Mouse (Mus musculus): ENCODE results near the gene Chrm3.

Chrm3 gene

DNA sequence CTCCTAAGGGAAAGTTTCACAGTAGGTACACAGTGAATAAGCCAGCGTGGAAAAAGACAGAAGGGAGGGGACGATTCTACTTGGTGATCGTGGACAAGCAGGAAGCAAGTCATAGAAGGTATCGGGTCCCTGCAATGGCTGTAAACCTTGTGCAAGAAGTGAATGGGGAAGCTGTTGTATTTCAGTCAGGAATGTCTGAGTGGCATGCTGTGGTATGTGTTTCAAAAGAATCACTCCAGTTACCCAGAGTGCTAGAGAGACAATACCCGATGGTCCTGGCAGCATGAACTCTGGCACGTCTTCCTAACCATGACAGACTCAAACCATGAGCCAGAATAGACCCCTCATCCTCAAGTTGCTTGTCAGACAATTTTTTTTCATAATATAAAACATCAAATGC lies 375.0 kb downstream of the Chrm3 start:
- DNase-seq (ENCODE audit: low spot score), result no peak

DNA sequence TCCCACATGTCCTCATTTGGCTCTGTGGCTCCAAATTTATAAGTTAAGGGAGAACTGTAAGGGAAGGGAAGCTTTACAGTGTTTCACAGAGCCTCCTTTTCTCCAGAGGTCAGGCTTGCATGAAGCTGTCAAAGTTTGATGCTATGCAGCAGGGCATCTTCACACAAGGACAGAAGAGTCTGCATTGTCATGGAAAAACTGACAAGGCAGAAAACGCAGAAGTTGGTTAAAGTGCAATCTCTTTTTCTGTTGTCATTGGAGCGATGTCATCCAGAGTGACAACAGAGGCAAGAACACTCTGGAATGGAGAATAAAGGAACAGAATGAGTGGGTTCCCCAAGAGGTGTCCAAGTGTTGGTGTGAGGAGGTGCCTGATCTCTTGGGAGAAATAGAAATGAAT lies 377.4 kb downstream of the Chrm3 start:
- no peak for DNase-seq (ENCODE audit: low spot score)

DNA sequence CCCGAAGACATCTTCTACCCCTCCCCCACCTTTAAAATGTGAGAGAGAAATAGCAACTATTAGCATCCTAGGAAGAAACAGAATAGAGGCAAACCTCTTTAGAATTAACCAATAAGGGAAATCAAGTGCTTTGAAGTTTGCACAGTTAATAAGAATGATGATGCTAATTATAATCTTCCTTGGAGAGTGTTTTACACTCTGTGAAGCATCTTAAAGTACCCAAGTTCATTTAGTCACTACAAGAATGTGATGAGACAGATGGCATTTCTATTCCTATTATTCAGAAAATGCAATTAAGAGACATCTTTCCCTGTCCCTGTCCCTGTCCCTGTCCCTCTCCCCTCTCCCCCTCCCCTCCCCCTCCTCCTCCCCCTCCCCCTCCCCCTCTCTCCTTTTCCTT lies 382.9 kb downstream of the Chrm3 start:
- DNase-seq (ENCODE audit: low spot score), result no peak

DNA sequence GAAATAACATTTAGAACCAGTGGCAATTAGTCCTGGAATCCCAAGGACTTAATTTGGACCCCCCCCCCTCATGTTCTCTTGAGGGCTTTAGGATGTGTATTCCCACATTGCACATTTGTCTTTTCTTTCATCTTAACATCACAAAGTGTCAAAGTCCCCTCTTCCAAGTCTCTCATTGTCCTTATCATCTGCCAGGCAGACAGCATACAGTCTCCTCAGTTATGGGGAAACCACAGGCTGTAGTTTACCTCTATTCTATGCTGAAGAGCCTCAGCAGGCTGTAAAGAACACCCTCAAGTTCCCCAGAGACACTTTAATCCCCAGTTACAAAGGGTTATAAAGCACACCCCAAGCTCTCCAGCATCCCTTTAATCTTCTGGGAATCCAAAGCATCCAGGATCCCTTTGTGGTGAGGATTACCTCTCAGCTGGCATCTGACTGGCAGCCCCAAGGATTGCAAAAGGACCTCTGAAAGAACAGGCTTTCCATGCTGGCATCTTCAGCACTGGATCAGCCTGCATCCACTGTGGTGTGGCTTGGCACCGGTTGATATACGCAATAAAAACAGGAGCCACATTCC lies 386.8 kb downstream of the Chrm3 start:
- DNase-seq (ENCODE audit: low spot score), result no peak

DNA sequence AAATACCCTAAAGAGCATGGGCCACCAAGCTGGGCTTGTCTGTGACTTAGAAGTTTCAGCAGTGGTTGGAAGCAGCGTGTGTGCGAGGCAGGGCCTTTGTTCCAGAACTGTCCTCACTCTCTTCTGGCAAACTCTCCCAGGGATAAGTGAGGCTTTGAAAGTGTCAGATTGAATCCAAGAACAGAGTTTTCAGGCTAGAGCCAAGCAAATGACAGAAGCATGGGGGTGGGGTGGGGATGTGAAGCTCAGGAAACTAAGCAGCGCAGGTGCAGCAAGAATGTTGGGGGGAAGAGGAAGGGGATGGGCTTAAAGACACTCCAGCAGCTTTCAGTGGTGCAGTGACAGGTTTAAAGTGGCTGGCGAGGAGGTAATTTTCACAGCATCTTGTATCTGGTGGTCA lies 388.8 kb downstream of the Chrm3 start:
- no peak for DNase-seq (ENCODE audit: low spot score)

DNA sequence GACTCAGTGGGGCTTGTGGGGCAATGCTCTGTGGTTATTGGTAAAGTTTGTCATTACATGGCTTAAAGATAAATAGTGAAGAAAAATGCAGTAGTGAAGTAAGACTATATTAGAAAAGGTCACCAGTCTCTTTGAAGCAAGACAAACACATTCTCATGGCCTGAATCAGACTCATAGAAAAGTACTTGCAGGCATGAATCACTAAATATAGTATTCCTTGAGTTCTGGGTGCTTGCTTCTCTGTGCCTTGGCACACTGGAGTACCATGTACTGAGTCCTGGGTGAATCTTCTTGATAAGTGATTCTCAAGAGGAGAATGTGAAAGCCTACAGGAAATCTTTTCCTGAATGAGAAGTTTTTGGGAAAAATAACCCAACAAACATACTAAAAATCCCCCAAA lies 408.0 kb downstream of the Chrm3 start:
- DNase-seq (ENCODE audit: low spot score), result no peak

DNA sequence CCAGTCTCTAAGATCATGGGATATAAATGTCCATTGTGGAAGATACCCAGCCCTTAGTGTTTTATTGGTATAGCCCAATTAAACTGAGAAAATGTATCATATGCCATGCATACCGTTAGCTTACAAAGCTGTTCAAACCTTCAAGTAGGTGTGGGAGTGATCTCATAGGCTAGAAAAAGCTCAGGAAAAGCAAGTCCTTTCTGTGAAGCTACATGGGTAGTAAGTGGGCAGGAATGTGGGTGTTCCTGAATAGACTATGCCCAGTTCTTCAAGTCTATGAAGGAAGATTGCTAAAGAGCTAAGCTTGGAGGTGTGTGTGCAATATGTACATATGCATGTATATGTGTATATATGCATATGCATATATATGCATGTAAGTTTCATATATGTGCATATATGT lies 409.3 kb downstream of the Chrm3 start:
- DNase-seq (ENCODE audit: low spot score), result no peak

DNA sequence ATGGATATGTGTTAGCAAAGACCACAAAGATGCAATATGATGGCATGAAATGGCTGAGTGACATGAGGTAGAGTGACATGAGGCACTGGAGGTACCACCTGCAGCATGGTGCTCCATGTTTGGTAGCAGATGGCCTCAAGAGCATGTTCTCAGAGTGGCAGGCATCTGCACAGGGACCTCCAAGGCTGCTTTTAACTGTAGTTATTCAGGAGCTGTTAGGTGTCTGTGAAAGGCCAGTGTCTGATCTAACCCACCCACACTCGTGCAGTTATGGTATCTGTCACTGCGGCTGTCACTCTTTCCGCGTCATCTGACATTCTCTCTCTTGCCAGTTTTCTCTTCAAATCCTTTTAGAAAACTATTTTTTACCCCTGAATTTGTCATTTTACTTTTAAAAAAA lies 411.6 kb downstream of the Chrm3 start:
- no peak for DNase-seq (ENCODE audit: low spot score)

DNA sequence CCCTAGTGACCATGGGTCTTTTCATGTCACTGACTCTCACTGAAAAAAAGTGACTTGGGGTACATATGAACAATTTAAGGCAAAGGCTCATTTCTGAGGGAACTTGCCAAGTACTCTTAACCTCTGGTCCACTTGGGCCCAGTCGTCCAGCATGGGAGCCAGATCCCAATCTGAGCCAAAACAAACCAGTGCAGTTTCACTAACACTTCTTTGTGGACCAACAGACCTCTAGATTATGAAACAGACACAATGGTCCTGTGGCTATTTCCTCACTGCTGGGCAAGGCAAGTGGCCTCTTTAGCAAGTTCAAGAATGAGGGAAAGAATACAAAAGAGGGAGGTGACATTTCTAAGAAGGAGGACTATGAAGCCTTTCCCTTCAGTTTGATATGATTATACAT lies 420.5 kb downstream of the Chrm3 start:
- no peak for DNase-seq (ENCODE audit: low spot score)

DNA sequence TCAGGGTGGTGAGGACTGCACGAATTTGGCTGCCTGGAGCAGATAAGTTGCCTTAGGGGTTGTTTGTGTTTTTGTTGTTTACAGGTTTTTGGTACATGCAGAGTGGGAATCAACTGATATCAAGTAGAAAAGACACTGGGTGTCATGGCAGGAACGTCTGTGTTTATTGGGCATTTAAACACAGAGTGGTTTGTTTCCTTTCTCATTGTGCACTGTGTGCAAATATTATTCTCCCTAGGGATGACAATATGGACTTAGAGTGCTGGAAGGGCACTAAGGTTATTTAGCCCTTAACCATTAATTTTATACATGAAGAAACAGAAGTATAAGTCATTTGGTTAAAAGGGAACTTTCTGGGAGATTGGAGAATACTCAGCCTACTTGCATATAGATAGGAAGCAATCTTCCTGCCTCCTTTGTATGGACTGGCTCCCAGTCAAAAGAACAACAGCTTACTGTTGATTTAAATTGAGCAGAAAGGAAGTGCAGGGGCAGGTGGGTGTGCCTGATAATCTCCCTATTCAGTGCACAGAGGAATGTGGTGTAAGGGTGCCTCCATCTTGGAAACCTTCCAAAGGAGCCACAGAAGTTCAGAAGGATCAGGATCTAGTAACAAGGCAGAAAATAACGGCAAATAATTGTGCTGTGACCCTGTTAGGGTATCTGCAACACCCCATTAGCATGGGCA lies 421.7 kb downstream of the Chrm3 start:
- no peak for DNase-seq (ENCODE audit: low spot score)

DNA sequence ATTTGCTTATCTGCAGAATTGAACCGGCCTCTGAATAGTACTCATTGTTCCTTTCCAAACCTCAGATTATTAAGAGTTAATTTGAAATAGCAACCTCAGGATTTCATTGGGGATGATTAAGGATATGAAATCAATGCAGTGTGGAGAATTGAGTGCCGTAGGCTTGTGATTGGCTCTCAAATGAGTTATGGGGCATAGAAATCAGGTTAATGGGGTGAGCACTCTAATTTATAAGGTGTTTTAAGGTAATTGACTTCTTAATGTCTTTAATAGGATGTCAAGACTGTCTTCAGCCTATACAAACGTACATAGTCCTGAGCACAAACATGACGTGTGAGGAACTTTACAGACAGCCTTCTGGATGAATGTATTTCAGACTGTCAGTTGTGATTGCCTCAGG lies 427.9 kb downstream of the Chrm3 start:
- no peak for DNase-seq (ENCODE audit: low spot score)

DNA sequence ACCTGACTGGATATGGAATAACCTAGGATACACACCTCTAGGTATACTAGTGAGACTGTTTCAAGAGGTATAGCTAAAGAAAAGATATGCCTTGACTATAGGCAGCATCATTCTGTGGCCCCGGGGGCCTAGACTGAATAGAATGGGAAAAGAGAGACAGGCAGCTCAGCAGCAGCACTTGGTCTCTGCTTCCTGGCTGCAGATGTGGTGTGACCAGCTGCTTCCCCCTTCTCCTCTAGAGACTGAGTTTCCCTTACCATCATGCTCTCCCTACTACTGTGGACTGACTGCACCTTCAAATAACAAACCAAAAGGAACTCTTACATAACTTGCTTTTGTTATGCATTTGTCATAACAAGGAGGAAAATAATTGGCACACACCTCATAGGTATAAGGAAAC lies 430.0 kb downstream of the Chrm3 start:
- no peak for DNase-seq (ENCODE audit: low spot score)

DNA sequence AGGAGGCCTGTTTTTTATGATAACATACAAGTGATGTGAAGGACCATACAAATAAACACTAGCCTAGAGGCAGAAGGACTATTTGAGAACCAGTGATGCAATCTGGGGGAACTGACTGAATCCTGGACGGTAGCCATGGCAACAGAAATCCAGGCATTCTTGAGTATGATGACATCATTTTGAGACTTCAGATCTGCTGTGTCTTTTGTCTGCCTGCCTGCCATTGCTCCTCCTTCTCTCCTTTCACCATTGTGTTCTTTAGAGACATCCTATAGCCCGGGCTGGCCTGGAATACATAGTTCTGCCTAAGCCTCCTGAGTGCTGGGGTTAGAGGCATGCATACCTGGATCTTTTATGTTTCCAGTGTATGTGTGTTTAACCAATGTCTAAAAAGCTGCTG lies 430.7 kb downstream of the Chrm3 start:
- DNase-seq (ENCODE audit: low spot score), result no peak

DNA sequence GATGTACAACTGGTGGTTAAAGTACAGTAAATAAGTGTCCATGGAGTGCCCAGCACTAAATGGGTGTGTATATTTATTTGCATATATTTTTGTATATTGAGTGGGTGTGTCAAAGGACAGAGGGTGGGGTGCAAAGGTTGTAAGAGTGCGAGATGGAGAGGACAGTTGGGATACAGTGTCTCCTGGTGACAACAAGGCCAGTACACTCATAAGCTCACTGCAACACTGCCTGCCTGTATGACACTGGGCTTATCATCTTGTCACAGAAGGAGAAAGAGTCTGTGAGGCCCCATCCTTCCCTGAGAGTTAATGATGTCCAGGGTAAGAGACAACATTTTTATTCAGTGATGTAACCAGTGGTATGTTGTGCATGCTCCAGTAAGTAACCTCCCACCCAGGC lies 439.5 kb downstream of the Chrm3 start:
- DNase-seq (ENCODE audit: low spot score), result no peak

DNA sequence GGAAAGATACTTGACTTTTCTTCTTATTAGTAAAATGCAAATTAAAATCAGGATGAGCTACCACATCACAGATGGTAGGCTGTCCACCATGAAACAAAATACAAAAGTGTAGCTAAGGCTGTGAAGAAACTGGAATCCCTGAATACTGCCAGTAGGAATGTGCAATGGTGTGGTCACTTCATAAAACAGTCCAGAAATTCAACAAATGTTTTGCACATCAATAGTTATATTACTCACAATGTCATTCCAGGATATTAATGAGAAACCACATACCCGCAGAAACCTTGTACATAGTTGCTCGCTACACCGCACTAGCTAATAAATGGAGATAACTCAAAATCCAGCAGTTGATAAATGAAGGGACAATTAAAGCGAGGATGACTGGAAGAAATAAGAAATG lies 447.9 kb downstream of the Chrm3 start:
- no peak for DNase-seq (ENCODE audit: low spot score)

DNA sequence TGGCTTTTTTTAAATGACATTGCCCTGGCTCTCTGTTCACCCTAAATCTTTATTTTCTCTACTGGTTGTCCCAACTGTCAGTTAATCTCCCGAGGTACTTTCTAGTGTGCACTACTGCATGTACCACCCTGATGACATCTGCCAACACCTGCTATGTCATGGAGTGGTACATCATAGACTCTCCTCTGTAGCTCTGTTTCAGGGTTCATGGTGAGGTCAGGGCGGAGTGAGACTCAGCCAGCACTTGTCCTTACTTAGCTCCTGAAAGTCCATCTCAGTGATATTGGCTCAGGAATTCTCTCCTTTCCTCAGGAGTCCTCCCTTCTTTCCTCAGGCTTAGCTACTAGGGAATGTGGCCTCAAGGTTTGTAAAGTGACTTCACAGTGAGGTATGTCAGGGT lies 451.9 kb downstream of the Chrm3 start:
- DNase-seq (ENCODE audit: low spot score), result no peak

DNA sequence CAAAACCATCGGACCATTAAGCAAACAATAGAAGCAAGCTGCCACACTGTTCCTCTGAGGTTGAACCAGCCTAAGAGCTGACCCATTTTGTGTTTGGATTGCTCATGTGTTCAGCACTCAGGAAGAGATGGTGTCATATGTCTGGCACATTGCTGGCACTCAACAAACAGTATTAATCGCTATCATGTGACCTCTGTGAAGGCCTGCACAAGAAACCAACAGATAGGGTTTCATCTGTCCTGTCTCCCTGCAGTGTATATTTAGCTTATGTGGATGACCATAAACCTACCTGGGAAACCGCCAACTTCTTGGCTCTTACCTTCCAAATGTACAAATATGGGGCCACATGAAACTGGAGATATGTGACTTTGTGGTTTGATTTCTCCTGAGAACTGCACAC lies 453.4 kb downstream of the Chrm3 start:
- DNase-seq (ENCODE audit: low spot score), result no peak

DNA sequence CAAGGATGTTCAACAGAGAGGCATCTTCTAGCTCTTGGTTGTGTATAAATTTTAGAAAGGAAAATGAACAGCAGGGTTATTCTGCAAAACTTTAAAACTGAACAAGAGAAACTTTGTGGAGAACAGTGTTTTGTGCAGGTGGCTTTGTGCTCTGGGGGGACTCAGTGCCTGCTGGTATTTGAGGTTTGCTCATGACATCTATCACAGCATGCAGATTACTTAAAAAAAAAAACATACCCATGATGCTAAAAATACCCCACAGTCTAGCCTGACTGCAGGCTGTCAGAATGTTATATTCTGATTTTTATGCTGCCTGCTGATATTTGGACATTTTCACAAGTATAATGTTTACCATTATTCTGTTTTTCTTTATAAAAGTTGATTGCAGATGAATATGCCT lies 456.2 kb downstream of the Chrm3 start:
- no peak for DNase-seq (ENCODE audit: low spot score)

DNA sequence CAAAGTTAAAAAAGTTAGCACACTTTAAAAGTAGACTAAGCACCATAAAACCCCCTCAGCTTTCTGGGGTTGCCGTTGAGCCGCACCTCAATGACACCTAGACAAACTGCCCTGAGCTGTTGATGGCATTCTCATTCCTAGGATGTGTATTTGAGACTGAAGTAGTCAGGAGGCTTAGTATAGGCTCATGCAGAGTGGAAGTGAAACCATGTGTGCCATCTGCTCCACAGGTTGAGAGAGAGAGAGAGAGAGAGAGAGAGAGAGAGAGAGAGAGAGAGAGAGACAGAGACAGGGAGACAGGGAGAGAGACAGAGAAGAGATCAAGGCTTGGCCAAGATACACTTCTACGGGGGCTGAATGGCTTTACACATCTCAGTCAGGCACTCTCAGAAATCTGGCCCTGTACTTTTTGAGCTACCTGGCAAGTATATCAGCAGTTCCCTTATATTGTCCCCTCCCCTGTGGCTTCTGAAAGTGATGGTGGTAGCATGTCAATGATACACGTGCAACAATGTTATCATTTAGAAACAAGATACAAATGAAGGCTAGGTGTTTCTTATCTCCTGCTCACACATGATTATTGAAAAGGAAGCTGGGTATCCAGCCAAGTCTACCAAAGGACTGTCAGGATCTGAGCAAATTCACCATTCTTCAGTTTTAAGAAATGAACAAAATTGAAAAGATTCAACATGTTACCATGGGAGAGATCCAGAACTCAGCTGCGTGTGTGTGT lies 459.8 kb downstream of the Chrm3 start:
- no peak for DNase-seq (ENCODE audit: low spot score)

DNA sequence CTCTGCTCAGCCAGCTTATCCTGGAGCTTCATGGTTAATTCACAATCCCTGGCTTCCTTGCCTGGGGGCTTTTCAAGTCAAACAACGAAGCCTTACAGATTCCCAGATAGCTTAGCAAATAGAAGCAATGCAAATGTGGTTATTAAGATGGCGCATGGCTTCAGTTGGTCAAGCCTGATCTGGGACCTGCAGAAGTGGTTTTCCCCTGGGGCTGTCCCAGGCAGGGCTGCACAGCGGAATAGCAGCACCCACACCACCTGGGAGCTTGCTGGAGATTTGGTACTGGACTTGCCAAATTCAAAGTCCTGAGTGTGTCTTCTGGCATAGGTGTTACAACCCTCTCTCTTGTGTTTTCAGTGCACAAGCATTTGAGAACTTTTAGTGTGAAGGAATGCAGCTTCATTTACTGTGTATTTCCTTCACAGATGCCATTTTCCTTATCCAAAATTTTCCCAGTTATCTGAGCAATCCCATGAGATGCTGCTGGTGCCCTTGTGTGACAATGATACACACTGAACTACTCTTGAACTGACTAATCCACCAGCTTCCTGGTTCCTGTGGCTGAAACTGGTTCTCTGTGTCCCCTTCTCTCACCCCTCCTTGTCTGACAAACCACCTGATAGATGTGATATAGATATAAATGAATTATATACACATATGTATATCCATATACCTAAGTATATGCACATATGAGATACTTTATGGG lies 461.8 kb downstream of the Chrm3 start:
- DNase-seq (ENCODE audit: low spot score), result no peak

DNA sequence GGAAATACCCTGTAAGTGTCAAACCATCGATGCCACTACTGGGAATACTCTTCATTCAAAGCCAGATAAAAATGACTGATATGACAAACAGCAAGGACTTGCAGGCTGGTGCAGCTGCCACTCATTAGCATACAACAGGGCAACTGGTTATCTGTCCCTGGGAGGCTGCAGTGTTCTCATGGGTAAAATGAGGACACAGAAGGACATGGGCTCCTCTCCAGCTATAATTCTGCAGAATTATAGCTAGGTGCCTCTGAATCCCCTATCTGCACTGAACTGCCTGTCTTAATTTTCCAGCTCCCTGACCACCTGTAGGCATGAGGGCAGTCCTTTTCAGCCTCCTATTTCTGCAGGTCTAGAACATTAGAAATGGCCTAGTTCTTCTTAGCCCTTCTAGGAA lies 463.4 kb downstream of the Chrm3 start:
- no peak for DNase-seq (ENCODE audit: low spot score)

DNA sequence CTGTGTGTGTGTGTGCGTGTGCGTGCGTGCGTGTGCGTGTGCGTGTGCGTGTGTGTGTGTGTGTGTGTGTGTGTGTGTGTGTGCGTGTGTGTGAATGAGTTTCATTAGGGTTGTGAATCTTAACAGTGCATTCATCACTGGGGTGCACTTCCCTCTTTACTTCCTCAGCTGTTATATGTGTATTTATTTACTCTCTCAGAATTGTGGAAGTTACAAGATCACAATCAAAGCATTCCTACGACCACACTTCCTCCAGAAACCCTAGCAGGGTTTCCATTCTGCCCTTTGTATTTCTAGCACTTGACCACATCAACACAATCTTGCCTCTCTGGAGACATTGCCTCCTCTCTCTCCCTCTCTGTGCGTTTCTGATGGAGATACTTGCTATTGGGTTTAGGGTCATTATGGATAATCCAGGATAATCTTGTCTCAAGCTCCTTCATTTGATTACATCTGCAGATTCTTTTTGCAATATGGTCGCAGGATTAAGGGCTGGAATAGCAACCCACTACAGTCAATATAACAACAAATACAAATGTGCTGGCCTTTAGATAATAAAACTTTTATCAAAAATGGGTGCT lies 465.5 kb downstream of the Chrm3 start:
- no peak for DNase-seq (ENCODE audit: low spot score)

DNA sequence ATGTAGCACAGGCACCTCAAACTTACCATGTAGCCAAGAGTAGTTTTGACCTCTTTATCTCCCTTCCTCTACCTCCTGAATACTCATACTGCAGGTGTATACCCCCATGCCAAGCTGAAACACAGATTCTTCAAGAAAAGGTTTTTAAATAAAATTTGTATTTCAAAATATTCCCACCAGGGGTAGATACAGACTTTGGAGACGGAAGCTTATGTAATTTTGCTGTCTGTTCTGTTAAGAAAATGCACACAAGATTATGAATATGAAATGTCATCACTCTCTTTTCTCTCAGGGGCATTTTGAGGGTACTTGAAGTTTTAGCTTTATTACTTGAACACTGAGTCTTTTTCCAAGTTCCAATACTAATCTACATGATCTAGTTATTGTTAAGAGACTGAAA lies 469.6 kb downstream of the Chrm3 start:
- DNase-seq (ENCODE audit: low spot score), result no peak
